Comparison of ENCODE assay signal across 10 mouse cellular contexts in the genomic region with DNA sequence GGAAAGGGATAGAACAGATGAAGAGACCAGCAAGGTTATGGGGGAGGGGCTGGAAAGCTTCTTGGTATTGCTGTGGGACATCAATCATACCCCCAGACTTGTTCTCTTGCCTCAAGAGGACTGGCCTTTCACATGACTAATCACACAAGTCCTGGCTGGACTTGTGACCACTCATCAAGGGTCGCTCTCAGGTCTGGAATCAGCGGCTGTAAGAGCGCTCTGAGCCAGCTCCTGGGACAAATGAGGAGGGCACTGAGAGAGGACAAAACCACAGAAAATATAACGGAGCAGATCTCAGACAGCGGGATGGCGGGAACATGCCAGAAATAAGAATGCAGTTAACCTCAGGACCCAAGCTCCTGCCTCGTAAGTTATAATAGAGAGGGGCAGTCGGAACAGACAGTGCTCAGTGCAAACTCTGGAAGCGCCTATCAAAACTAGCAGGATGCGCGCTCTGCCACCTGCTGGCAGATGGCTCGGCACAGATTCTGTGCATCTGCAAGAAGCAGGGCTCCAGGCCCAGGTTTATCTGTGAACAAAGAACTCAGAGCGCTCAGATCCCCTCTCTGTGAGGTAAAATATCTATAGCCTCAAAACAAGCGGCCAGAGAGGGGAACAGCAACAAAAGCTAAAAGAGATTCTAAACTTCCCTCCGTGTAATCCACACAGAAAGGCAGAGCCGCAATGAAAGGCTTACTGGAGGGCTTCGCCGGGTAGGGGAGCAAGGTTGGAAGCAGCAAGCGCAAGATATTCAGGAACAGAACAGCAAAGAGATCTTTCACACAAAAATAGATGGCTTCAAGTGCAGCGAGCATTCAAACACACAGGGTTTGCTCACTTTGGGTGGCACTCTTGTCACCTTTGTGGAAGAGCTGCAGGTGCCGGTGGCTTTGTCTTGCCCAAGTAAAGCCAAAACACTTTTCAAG.
DNase-seq lines count a peak whose midpoint lies in the region; ATAC-seq and TF ChIP-seq lines count a peak whose summit lies in the region.
"Had no signal": no experiment of that assay in that cellular context is flagged by ENCODE, and none has a peak within 500 bp of the region (broad histone marks: within the 10 kb centered on the region; RNA-seq: fewer than 3 reads in every experiment).

No protein-coding gene starts in this region.

- intact Hi-C loops in gastrocnemius, adult 2 months (cut with DNase I): loop anchor here (2.0 kb wide), 1 partner anchor 222 kb away; no protein-coding TSS in a partner anchor

- no peaks in the 10 kb centered on the region for H3K27me3 ChIP-seq in limb, embryonic 10.5 days (ENCODE audit: low read depth, poor library complexity, severe bottlenecking)
- no peaks in the 10 kb centered on the region for H3K27me3 ChIP-seq in neural tube, embryonic 12.5 days (replicated peaks)

- peak; percentile 66 for TF ChIP-seq CTCF in gastrocnemius, adult 2 months (IDR thresholded peaks at IDR 0.05)

- no peaks in the 10 kb centered on the region for H3K36me3 ChIP-seq in limb, embryonic 10.5 days
- no peaks in the 10 kb centered on the region for H3K36me3 ChIP-seq in neural tube, embryonic 12.5 days
- H3K36me3 ChIP-seq: G1E; limb, embryonic 15.5 days had no signal

- peak; percentile 53 for DNase-seq in gastrocnemius, adult 2 months
- no peak for DNase-seq in gastrocnemius, postnatal 25 days
- peak; percentile 79 to 82 for DNase-seq in cerebellum, postnatal 14 days
- DNase-seq in frontal cortex, postnatal 36 days (ENCODE audit: low spot score in 2 of 2): peak; percentile 63 to 84
- DNase-seq in kidney, adult 9 months: peak; percentile 53
- DNase-seq in limb, embryonic 10.5 days (ENCODE audit: low spot score): peak; percentile 41
- DNase-seq in thymus, postnatal 4 days: peak; percentile 75

- H3K9me3 ChIP-seq in limb, embryonic 10.5 days (replicated peaks): no peaks in the 10 kb centered on the region
- no peaks in the 10 kb centered on the region for H3K9me3 ChIP-seq in neural tube, embryonic 12.5 days
- H3K9me3 ChIP-seq: G1E; limb, embryonic 15.5 days had no signal

- no peak overlapping the region for H3K4me3 ChIP-seq in gastrocnemius, adult 2 months
- H3K4me3 ChIP-seq in limb, embryonic 10.5 days: no peak overlapping the region
- H3K4me3 ChIP-seq in neural tube, embryonic 12.5 days: no peak overlapping the region
- H3K4me3 ChIP-seq: limb, embryonic 15.5 days had no signal

- H3K4me1 ChIP-seq in limb, embryonic 10.5 days: peaks cover 13% of the 10 kb centered on the region
- no peaks in the 10 kb centered on the region for H3K4me1 ChIP-seq in neural tube, embryonic 12.5 days

- no peak overlapping the region for H3K9ac ChIP-seq in neural tube, embryonic 12.5 days
- H3K9ac ChIP-seq: limb, embryonic 15.5 days had no signal

- WGBS in limb, embryonic 10.5 days: 57% methylated on average over 21 of the region's 21 CpGs
- WGBS in neural tube, embryonic 12.5 days: 43% methylated on average over 21 of the region's 21 CpGs

- 0 out of 2 replicates have a peak overlapping the region, but pooled peaks have one; percentile 19 for H3K4me2 ChIP-seq in neural tube, embryonic 12.5 days (replicated peaks)
- H3K4me2 ChIP-seq: limb, embryonic 15.5 days had no signal

- peak; percentile 77; the same call in 1 of the 2 replicates for ATAC-seq in neural tube, embryonic 12.5 days (ENCODE audit: low FRiP score, low read depth)

- H3K27ac ChIP-seq in gastrocnemius, adult 2 months: no peak overlapping the region
- H3K27ac ChIP-seq in limb, embryonic 10.5 days: no peak overlapping the region
- H3K27ac ChIP-seq in neural tube, embryonic 12.5 days: no peak overlapping the region
- H3K27ac ChIP-seq: limb, embryonic 15.5 days had no signal
